Mouse (Mus musculus): ENCODE measurements around the gene Glis1.

The Glis1 gene

DNA sequence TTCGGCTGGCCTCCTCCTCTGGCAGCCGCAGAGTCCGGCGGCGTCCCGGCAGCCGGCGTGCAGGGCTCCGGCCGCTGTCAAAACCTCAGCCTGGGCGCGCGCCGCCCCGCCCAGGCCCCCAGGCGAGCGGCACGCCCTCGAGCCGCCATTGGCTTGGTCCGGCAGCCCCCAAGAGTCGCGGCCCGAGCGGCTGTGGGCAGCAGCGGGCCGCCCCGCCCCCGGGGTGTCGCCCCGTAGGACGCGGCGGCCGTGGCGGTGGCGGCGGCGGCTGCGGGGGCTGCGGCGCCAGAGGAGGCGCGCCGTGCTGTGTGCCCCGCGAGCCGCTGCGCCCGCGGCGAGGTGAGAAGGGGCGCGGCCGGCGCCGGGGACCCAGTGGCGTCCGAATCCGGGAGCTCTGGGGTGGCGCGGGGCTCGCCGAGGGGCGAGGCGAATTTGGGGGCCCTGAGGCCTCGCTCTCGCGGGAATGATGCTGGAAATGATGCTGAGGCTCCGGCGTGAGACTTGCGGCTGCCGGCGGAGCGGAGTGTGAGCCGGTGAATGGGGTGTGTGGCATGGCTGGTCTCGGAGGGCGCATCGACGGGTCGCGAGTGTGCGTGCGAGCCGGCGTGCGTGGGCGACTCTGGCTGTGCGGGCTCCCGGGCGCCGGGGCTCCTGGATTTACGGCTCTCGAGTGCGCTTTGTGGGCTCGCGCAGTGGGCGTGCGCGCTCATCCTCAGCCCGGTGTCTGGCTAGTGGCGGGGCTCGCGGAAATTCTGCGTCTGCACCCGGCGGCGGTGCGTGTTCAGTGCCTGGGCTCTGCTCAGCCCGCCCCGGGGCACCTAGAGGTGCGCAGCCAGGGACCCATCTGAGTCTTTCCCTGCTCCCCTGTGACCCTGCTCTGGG is at the start of gene Glis1:
TSS of gene Glis1 (plus strand) at position 236 of the 882 bp plus-strand sequence.
- DNase-seq (ENCODE audit: low spot score in 2 of 2) = peak; percentile 60 to 62

DNA sequence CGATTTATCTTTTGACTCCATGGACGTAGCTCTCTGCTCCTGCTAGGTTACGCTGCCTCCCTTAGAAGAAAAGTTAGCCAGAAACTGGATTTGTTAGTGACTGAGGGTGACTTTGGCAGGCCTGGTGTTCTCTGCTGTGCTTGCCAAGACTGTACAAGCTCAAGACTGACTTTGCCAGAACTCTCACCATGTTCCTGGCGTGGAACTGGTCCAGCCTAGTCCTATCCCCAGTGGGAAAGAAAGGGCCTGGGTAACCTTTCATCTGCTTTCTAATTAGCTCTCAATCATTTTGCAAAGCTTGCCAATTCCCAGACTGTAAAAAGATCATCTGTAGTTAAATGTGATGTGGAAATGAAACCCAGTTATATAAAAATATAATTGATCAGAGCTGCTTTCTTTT is 47.4 kb upstream of the Glis1 start:
- DNase-seq (ENCODE audit: low spot score in 2 of 2) = no peak

DNA sequence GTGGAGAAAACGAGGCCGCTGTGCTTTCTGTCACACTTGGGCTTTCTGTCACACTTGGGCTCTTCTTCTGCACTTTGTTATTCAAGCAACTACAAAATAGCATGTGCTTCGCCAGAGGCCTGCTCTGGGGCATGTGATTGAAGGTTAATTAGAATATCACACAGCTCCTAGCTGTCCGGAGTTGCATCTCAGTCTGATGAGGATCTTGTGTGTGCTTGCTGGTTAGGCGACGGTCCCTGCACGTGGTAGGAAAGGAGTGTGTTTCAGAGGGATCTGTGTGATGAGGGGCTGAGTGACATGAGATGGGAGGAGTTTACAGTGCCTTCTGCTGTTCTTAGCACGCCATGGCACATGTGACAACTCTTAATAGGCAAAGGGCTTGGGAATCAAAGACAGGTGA is 46.9 kb upstream of the Glis1 start:
- DNase-seq (ENCODE audit: low spot score in 2 of 2) = no peak

DNA sequence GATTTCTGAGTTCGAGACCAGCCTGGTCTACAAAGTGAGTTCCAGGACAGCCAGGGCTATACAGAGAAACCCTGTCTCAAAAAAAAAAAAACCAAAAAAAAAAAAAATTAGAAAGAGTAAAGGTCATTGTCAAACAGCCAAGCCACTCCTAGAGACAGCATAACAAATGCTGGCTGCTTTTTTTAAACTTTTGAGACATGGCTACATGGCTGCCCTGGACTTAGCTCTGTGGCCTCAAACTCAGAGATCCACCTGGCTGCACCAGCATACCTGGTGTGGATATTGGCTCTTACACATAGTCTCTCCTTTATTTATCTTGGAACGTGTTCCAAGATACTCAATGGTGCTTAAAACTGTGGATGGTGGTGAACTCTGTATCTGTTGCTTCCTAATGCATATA is 46.1 kb upstream of the Glis1 start:
- DNase-seq (ENCODE audit: low spot score in 2 of 2) = no peak

DNA sequence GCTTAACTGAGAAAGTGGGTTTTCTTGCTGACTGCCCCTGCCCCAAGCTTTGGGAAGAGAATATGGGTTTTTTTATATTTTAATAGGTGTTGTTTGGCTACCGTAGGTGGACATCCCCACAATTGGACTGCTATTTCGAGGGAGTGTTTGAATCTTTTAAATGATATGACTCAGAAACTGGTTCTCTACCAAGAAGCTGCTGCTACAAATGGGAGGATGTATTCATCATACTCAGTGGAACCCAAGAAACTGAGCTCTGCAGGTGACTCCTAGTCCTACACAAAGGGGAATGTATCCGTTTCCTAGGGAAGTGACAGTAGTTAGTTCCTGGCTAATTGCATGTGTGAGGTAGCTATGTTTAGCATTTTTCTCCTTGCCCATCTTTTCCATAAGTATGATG is 45.0 kb upstream of the Glis1 start:
- no peak for DNase-seq (ENCODE audit: low spot score in 2 of 2)

DNA sequence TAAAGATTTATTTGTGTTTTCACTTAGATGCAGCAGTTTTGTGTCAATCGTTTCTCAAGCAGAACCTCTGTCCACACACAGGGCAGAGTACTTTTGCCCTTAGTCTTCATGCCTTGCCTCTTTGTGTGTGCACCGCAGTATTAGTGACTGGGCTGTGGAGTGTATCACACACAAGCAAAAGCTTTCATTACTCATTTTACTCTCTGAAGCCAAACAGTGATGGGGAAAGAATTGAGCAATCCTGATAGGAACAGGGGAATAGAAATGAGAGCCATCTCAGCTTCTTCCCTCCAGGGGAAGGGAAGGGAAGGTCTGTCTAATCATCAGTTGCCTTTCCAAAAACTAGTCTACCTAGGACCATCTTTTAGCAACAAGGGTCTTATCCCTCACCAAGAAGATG is 40.6 kb upstream of the Glis1 start:
- DNase-seq (ENCODE audit: low spot score in 2 of 2) = no peak

GRCm38 (mm10) chr4:107420202-107420601 is 14.2 kb upstream of the Glis1 start:
- DNase-seq (ENCODE audit: low spot score in 2 of 2) = no peak

GRCm38 (mm10) chr4:107421711-107422110 is 12.7 kb upstream of the Glis1 start:
- DNase-seq (ENCODE audit: low spot score in 2 of 2) = no peak

DNA sequence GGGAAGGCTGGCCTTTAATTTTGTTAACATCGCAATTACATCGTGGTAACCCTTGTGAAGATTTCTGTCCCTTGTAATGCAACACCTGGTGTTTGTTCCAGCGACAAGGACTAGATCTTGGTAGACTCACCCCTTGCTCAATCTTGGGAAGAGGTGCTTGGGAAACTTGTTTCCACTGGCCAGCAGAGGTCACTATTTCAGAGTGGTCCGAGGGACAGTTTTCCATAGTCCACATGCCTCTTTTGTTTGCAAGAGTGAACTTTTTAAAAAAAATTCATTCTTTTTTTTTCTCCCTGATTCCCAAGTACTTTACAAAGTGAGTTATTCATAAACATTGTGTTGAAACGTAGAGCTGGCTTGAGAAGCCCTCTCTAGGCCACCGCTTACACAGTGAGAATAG is 12.2 kb upstream of the Glis1 start:
- DNase-seq (ENCODE audit: low spot score in 2 of 2) = peak; percentile 14 to 54

GRCm38 (mm10) chr4:107425616-107426015 is 8.8 kb upstream of the Glis1 start:
- no peak for DNase-seq (ENCODE audit: low spot score in 2 of 2)

DNA sequence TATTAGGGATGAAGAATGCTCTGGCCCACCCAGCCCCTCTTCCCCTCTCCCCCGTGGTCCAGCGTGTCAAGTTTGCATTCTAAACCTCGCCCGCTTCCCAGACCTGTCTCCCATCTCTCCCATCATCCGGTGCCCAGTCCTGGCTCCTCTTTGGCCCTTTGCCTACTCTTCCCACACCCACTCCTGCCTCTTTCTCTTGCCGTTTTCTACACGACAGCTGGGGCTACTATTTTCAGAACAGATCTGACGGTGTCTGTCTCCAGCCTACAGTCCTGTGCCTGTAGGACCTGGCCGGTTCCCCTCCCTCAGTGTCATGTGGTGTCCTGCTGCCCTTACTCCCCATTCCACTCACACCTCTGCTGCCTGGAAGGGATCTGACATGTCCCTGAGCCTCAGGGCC is 7.8 kb upstream of the Glis1 start:
- DNase-seq (ENCODE audit: low spot score in 2 of 2) = peak; percentile 48 to 49

DNA sequence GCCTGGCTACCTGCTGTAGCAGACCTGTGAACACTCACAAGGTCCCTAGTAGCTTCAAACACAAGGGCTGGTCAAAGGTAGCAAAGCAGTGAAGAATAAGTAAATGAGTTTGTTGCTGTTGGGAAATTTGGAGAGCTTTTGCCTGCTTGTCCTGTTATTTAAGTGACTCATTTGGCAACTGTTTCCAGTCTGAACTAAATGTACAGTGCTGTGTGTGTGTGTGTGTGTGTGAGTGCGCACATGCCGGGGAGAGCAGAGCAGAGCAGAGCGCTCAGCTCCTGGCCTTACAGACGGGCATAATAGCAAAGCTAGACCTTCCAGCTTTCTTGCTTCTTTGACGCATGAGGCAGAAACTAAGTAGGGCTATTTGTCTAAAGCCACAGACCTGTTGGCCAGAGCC is 1.7 kb upstream of the Glis1 start:
- peak; percentile 66 to 82 for DNase-seq (ENCODE audit: low spot score in 2 of 2)

GRCm38 (mm10) chr4:107433998-107434355 is 414 bp upstream of the Glis1 start:
- no peak for DNase-seq (ENCODE audit: low spot score in 2 of 2)

- DNase-seq (ENCODE audit: low spot score in 2 of 2) = no peak
Measured at GRCm38 (mm10) chr4:107435238-107435946, 1.0 kb downstream of the Glis1 start.

DNA sequence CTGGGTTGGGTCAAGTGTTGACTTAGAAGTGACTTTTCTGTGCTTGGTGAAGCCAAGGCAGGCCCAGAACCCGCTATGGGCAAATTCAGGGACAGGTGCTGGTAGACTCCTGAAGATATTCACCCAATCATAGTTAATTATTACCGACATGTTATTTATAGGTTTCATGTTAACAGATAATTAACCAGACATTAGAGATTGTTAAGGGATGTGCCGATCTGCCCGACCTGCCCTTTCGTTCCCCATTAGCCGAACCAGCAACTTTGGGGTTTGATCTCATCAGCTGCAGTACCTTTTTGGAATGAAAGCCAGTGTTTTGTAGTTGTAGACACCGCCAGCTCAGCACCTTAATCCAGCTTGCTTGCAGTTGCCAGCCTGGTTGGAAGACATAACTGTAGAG is 2.1 kb downstream of the Glis1 start:
- no peak for DNase-seq (ENCODE audit: low spot score in 2 of 2)

- DNase-seq (ENCODE audit: low spot score in 2 of 2) = no peak
Measured at GRCm38 (mm10) chr4:107438741-107439140, 4.3 kb downstream of the Glis1 start.

DNA sequence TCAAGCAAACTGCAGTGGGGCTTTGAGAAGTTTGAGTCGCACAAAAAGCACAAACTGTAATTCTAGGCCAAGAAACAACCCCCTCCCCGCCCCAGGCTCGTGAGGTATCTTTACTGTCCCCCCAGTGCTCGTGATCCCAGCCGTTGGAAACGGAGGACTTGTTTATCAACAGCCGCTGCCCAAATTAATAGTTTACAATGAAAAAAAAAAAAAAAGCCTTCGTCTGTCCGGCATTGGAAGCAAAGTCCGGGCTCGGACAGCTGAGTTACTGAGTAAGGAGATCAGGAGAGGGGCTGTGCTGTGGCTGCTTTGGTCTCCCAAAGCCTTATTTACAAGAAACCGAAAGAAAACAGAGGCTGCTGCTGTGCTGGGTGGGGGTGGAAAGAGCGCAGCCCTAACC is 5.9 kb downstream of the Glis1 start:
- no peak for DNase-seq (ENCODE audit: low spot score in 2 of 2)

DNA sequence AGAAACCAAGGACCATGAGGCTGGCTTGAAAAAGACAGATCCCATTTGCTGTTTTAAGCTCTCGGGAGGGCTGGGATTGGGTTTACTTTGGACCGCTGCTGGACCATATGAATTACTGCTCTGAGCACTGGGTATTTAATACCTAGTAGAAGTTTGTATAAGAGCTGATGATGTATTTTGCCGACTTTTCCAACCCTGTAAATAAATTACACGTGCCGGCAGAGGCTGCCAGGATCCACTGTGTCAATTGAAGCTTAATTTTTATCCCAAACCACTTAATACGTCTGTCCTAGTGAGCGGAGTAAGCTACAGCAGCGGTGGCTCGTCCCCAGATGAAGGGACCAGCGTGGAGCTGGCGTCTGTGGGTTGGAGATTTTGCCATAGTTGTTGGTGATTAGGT is 7.9 kb downstream of the Glis1 start:
- DNase-seq (ENCODE audit: low spot score in 2 of 2) = no peak

DNA sequence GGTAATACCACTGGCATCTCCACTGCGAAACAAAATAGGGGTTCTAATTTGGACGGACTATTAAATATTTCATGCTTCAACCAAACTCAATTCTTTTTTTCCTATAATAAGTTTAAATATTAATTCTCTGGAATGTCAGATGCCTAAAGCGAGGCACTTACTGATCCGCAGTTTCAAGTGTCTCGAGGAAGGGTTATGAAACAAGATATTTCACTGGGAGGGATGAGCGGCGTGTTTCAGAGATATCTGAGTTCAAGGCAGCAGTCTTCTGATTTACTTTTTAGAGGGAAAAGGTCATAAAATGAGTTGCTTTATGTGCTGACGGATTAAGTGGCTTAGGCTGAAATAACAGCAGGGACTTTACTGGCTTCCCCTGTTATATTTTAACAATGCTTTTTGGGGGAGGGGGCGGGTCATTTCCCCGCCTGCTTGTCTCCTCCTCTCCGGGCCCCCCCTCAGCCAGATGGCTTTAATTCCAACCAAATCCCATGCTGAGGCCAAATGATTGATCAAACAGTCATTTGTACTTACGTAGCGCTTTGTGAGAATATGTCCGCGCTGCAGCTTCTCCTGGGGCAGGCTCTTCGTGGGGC is 8.6 kb downstream of the Glis1 start:
- DNase-seq (ENCODE audit: low spot score in 2 of 2) = no peak

GRCm38 (mm10) chr4:107443621-107444020 is 9.2 kb downstream of the Glis1 start:
- DNase-seq (ENCODE audit: low spot score in 2 of 2) = no peak

- no peak for DNase-seq (ENCODE audit: low spot score in 2 of 2)
Measured at GRCm38 (mm10) chr4:107448481-107448880, 14.1 kb downstream of the Glis1 start.

DNA sequence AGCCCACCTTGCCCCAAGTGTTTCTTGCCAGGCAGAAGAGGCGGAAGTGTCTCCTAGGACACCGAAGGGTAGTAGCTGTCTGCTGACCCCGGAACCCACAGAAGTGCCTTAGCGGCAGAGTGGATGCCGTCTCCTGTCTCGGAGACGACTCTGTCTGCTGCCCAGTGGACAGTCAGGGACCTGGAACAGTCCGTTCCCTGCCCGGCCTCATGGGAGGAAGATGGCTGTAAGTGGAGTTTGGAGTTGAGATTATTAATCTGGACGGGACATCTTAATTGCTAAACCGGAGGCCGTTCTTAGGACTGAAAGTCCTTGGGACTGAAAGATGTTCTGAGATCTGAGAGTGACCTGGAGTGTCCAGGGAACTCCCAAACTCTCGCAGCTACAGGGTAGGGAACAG is 15.1 kb downstream of the Glis1 start:
- no peak for DNase-seq (ENCODE audit: low spot score in 2 of 2)

All from right cerebral cortex, adult 2 months (tissue).